Comparison of ENCODE assay signal across 8 mouse cellular contexts in the genomic region with DNA sequence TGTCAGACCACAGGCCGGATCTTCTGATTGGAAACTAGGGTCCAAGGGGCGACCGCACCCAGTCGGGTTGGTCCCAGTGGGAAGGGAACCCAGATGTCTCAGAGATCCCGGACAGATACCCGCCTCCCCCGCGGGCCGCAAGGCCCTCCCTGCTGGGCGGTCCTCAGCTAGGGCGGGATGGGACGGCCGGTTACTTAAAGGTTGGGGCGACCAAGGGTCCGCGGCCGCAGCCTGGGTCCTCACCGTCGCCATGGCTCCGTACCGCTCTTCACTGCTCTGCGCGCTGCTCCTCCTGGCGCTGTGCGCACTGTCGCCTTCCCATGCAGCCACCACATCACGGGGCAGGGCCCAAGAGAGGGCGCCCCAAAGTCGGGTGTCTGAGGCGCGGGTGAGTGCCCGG. TPM values are rescaled to one million over a fixed set of nuclear protein-coding genes. Genes with fewer than 3 reads are reported as not detected.
A peak's percentile ranks its signal among the peaks of the same experiment; 100 is the strongest.
DNase-seq lines count a peak whose midpoint lies in the region; ATAC-seq and TF ChIP-seq lines count a peak whose summit lies in the region.

No protein-coding gene starts in this region.

- WGBS in forebrain, embryonic 11.5 days: 3% methylated on average over 32 of the region's 32 CpGs
- WGBS in heart, postnatal 0 days: 14% methylated on average over 32 of the region's 32 CpGs
- WGBS in limb, embryonic 12.5 days: 2% methylated on average over 32 of the region's 32 CpGs

- peak; percentile 27 to 28 for DNase-seq in cerebellum, postnatal 10 days
- no peak for DNase-seq in cerebellum, adult 11-12 months
- peak; percentile 64 for DNase-seq in forebrain, embryonic 11.5 days (ENCODE audit: low spot score)
- no peak for DNase-seq in heart, postnatal 0 days (ENCODE audit: low spot score)
- DNase-seq in mesoderm, embryonic 11.5 days (ENCODE audit: low read depth, low spot score): peak; percentile 34
- DNase-seq in urinary bladder, postnatal 14 days (ENCODE audit: low spot score): peak; percentile 77
- no peak for DNase-seq in adipocyte (ENCODE audit: low spot score)

- H3K27me3 ChIP-seq in forebrain, embryonic 11.5 days (ENCODE audit: control insufficient read depth, insufficient read depth, low read length): peaks cover 18% of the 10 kb centered on the region
- no peaks in the 10 kb centered on the region for H3K27me3 ChIP-seq in heart, postnatal 0 days (ENCODE audit: control insufficient read depth, insufficient read depth, low read length)
- H3K27me3 ChIP-seq in limb, embryonic 12.5 days: peaks cover 62% of the 10 kb centered on the region

- H3K9ac ChIP-seq in forebrain, embryonic 11.5 days (ENCODE audit: low read length): no peak overlapping the region
- peak overlapping the region; percentile 40; the same call in 1 of the 2 replicates for H3K9ac ChIP-seq in heart, postnatal 0 days (replicated peaks; ENCODE audit: low read depth, low read length)
- peak overlapping the region; percentile 28 for H3K9ac ChIP-seq in limb, embryonic 12.5 days (replicated peaks)

- no peak for TF ChIP-seq CTCF in heart, postnatal 0 days (IDR thresholded peaks at IDR 0.05; ENCODE audit: low read depth)

- H3K4me1 ChIP-seq in forebrain, embryonic 11.5 days (replicated peaks; ENCODE audit: control insufficient read depth, insufficient read depth, low read length): no peaks in the 10 kb centered on the region
- H3K4me1 ChIP-seq in heart, postnatal 0 days (ENCODE audit: control insufficient read depth, insufficient read depth): peaks cover 35% of the 10 kb centered on the region
- peaks cover 13% of the 10 kb centered on the region for H3K4me1 ChIP-seq in limb, embryonic 12.5 days (replicated peaks)

- no peaks in the 10 kb centered on the region for H3K9me3 ChIP-seq in forebrain, embryonic 11.5 days (ENCODE audit: control insufficient read depth, low read length)
- H3K9me3 ChIP-seq in heart, postnatal 0 days (replicated peaks; ENCODE audit: control insufficient read depth, low read length): no peaks in the 10 kb centered on the region
- no peaks in the 10 kb centered on the region for H3K9me3 ChIP-seq in limb, embryonic 12.5 days

- H3K27ac ChIP-seq in forebrain, embryonic 11.5 days (ENCODE audit: low read depth, low read length): no peak overlapping the region
- no peak overlapping the region for H3K27ac ChIP-seq in heart, postnatal 0 days (ENCODE audit: low read depth)
- no peak overlapping the region for H3K27ac ChIP-seq in limb, embryonic 12.5 days

- 0 out of 2 replicates have a peak, but pooled peaks have one; percentile 42 for ATAC-seq in forebrain, embryonic 11.5 days (replicated peaks; ENCODE audit: low FRiP score)
- no peak for ATAC-seq in heart, postnatal 0 days (ENCODE audit: insufficient read depth, low read depth)
- ATAC-seq in limb, embryonic 12.5 days (ENCODE audit: insufficient number of reproducible peaks, insufficient read depth, low FRiP score, low TSS enrichment, low read depth): no peak

- peak overlapping the region; percentile 26 for H3K4me3 ChIP-seq in forebrain, embryonic 11.5 days (ENCODE audit: low read depth, low read length)
- peak overlapping the region; percentile 41 for H3K4me3 ChIP-seq in heart, postnatal 0 days (ENCODE audit: low read depth, low read length)
- peak overlapping the region; percentile 41 for H3K4me3 ChIP-seq in limb, embryonic 12.5 days (replicated peaks)

- TF ChIP-seq EP300 in heart, postnatal 0 days (IDR thresholded peaks at IDR 0.05; ENCODE audit: low read depth): no peak

- H3K36me3 ChIP-seq in forebrain, embryonic 11.5 days (ENCODE audit: control insufficient read depth, insufficient read depth, low read length): no peaks in the 10 kb centered on the region
- H3K36me3 ChIP-seq in heart, postnatal 0 days (replicated peaks; ENCODE audit: control insufficient read depth, insufficient read depth, low read length): peaks cover 28% of the 10 kb centered on the region
- H3K36me3 ChIP-seq in limb, embryonic 12.5 days: no peaks in the 10 kb centered on the region

- peak overlapping the region; percentile 56 for H3K4me2 ChIP-seq in forebrain, embryonic 11.5 days (ENCODE audit: low read depth, low read length, severe bottlenecking)
- H3K4me2 ChIP-seq in heart, postnatal 0 days (ENCODE audit: low read depth, low read length): peak overlapping the region; percentile 57
- H3K4me2 ChIP-seq in limb, embryonic 12.5 days: peak overlapping the region; percentile 77

RNA-seq across cellular contexts. Expression of a gene that starts 26.0 kb away (rescaled TPM):
- 28.0 and 33.4 TPM in 2 replicates for polyA plus RNA-seq in forebrain, embryonic 11.5 days (2014; fragmentation: Nextera tagmentation; extraction: Ambion mirVana)
- 454 and 460 TPM in 2 replicates for total RNA-seq in heart, postnatal 0 days (2014; rRNA removed; ENCODE audit: low replicate concordance)
- polyA plus RNA-seq in heart, postnatal 0 days (2015; fragmentation: Nextera tagmentation; extraction: Ambion mirVana): 255 and 259 TPM in 2 replicates
- 45.2 and 52.5 TPM in 2 replicates for polyA plus RNA-seq in limb, embryonic 12.5 days (2016; fragmentation: Nextera tagmentation; extraction: Ambion mirVana)

RNA-seq across cellular contexts. Expression of a gene that starts 54.6 kb away (rescaled TPM):
- 10.6 and 13.0 TPM in 2 replicates for polyA plus RNA-seq in forebrain, embryonic 11.5 days (2014; fragmentation: Nextera tagmentation; extraction: Ambion mirVana)
- 60.1 and 79.0 TPM in 2 replicates for total RNA-seq in heart, postnatal 0 days (2014; rRNA removed; ENCODE audit: low replicate concordance)
- polyA plus RNA-seq in heart, postnatal 0 days (2015; fragmentation: Nextera tagmentation; extraction: Ambion mirVana): 48.4 and 51.3 TPM in 2 replicates
- polyA plus RNA-seq in limb, embryonic 12.5 days (2016; fragmentation: Nextera tagmentation; extraction: Ambion mirVana): 12.2 and 12.7 TPM in 2 replicates

Comparison
In these comparisons a context has a peak if more than half of its experiments do, and no peak if none do; other contexts are left out.
1. DNase-seq: peak in cerebellum, postnatal 10 days (2 of 2), forebrain, embryonic 11.5 days (single experiment), mesoderm, embryonic 11.5 days (single experiment) and urinary bladder, postnatal 14 days (single experiment); none in cerebellum, adult 11-12 months (single experiment), heart, postnatal 0 days (single experiment) and adipocyte (single experiment).
2. Peak in every context shown above with its lines, with median percentiles within 50 percentile points of each other: H3K4me2 ChIP-seq and H3K4me3 ChIP-seq.